Mouse (Mus musculus) brain, embryonic 14.5 days (tissue): ENCODE measurements around the gene 1810049J17Rik. TPM values are rescaled to one million over a fixed set of nuclear protein-coding genes. Genes with fewer than 3 reads are reported as not detected.
"Not testable (repeated sequence)": the region's sequence is repeated elsewhere in the genome, so short reads cannot be mapped to it uniquely, and the experiment has no call there.

Source experiments
- DNase-seq: peaks from one replicate; pipeline ENCODE4 v3.0.0-alpha.2; 2011; ENCODE audit warnings: low read depth
- CTCF ChIP-seq: fragments of 200-500 bp; IDR thresholded peaks from 2 replicates; pipeline ENCODE4 v1.5.1; 2012; ENCODE audit warnings: inconsistent platforms, mild to moderate bottlenecking, moderate library complexity, borderline replicate concordance; ENCODE audit not compliant: insufficient read depth, insufficient read length; ENCODE audit errors: extremely low read depth
- POLR2A ChIP-seq: fragments of 200-500 bp; IDR thresholded peaks from 2 replicates; pipeline ENCODE4 v1.6.1; 2012; ENCODE audit warnings: mild to moderate bottlenecking, inconsistent platforms, borderline replicate concordance; ENCODE audit not compliant: poor library complexity, insufficient read depth, insufficient read length, severe bottlenecking; ENCODE audit errors: extremely low read depth
- polyA plus RNA-seq: library from polyadenylated mRNA; depleted of rRNA; stranded (reverse); fragments of >200 nt; gene quantifications from 2 replicates; pipeline ENCODE4 v1.2.3, GENCODE M21; 2012; rRNA removed

1810049J17Rik gene
- polyA plus RNA-seq: 0.29 TPM in 1 of 2 replicates, not detected in the other

- DNase-seq: peak; percentile 61
- no peak for TF ChIP-seq POLR2A
- TF ChIP-seq CTCF: no peak
Observed at GRCm38 (mm10) chr15:12321788-12322621, at the start of gene 1810049J17Rik. Gene 1810049J17Rik, minus strand, starts transcription at chr15:12321899.

- TF ChIP-seq POLR2A (no peak), CTCF (peak; percentile 89)
Observed at GRCm38 (mm10) chr15:12371183-12371582, 49.5 kb upstream of the 1810049J17Rik start.

GRCm38 (mm10) chr15:12370096-12370495 lies 48.4 kb upstream of the 1810049J17Rik start:
- no peak for TF ChIP-seq POLR2A
- no peak for TF ChIP-seq CTCF
- peak; percentile 42 for DNase-seq

More at GRCm38 (mm10) chr15:12371183-12371582, 49.5 kb upstream of the 1810049J17Rik start:
- DNase-seq: peak; percentile 92

- DNase-seq: no peak
- no peak for TF ChIP-seq POLR2A
- TF ChIP-seq CTCF: no peak
Observed at GRCm38 (mm10) chr15:12368850-12369249, 47.2 kb upstream of the 1810049J17Rik start.

DNA sequence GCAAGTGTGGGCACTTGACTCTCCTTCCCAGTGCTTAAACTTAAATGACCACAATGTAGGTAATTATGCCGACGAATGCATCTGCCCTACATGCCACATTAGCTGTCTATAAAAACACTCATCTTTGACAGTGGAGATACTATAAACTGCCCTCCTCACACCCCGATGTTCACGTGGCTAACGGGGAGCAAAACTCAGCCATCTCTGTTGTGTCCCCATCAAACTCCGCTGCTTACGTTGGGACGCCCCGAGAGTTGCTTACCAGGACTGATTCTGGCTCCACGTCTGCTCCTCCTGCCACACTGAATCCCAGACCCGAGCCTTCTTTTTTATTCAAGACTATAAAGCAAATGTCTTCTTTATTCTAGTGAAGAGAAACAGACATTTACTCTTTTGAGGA lies 46.7 kb upstream of the 1810049J17Rik start:
- TF ChIP-seq CTCF (no peak), POLR2A (no peak)
- DNase-seq: no peak

DNA sequence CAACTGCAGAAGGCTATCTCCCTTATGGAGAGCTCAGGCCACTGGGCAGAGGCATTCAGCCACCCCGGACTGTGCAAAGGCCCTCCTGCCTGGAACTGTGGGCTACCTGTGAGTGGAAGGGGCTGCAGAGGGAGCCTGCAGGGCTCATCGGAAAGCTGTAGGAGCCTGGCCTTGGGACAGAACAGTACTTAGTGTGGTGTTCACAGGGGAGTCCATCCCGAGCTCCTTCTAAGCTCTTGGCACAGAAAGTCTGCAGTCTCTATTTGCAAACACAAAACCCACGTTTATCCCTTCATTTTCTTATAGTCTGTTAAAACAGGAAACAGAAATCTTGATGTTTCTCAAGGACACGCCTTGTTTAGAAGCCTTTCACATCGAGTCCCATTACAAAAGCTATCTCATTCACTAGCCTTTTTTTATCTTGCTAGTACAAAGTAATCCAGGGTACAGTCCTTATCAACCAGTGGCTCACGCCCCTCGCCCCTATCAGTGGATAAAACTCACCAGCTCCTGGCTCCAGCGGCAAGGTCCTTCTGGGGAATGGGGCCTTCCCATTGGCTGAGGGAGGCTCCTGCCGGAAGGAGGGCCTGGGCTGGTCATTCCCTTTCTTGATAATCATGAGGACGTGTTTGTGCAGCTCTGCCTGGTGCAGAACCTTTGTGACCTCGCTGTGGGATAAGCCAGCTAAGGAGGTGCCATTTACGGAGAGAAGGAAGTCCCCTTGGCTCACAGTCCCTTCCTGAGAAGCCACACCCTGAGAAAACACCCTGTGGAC lies 45.8 kb upstream of the 1810049J17Rik start:
- TF ChIP-seq CTCF (no peak), POLR2A (no peak)
- DNase-seq: no peak

DNA sequence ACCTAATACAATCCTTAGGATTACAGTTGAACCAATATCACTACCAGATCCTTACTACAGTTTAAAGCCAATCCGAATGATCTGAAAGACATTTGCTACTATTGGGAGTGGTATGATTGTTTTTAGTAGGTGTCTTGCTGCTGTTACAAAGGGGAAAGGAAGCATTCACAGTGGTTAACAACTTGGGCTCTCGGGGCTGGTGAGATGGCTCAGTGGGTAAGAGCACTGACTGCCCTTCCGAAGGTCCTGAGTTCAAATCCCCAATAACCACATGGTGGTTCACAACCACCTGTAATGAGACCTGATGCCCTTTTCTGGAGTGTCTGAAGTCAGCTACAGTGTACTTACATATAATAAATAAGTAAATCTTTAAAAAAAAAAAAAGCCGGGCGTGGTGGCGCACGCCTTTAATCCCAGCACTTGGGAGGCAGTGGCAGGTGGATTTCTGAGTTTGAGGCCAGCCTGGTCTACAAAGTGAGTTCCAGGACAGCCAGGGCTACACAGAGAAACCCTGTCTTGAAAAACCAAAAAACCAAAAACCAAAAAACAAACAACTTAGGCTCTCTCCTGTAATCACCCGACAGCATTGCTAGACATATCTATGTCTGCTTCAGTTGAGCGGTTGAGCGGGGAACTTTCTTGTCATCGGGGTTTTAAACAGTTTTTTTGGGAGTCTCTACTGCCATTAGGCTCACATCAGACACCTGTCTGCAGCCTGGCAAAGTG lies 45.0 kb upstream of the 1810049J17Rik start:
- not testable (repeated sequence) for DNase-seq

- peak; percentile 97 for DNase-seq
- TF ChIP-seq CTCF (no peak), POLR2A (no peak)
Observed at GRCm38 (mm10) chr15:12366072-12366469, 44.4 kb upstream of the 1810049J17Rik start.

GRCm38 (mm10) chr15:12365416-12366071 lies 43.8 kb upstream of the 1810049J17Rik start:
- no peak for TF ChIP-seq POLR2A
- no peak for DNase-seq

- no peak for DNase-seq
- TF ChIP-seq CTCF (no peak), POLR2A (no peak)
Observed at GRCm38 (mm10) chr15:12364096-12364495, 42.4 kb upstream of the 1810049J17Rik start.

GRCm38 (mm10) chr15:12362701-12363040 lies 41.0 kb upstream of the 1810049J17Rik start:
- no peak for TF ChIP-seq POLR2A
- TF ChIP-seq CTCF: no peak

More at GRCm38 (mm10) chr15:12362701-12363040, 41.0 kb upstream of the 1810049J17Rik start:
- DNase-seq: no peak
